Mouse (Mus musculus) lung, embryonic 15.5 days (tissue): ENCODE measurements at regions not wholly inside any gene's neighbourhood (a gene's known extent, or its start where the extent isn't known, plus 50 kb on each side); places are given as distances from the start of the nearest gene placed in this dataset.

Source experiments
- ATAC-seq: fragments of 200-750 bp; cut with Nextera tagmentation; 2 replicates; pipeline ENCODE4 v1.8.0; 2017; ENCODE audit warnings: moderate number of reproducible peaks, borderline replicate concordance; ENCODE audit not compliant: low FRiP score, low TSS enrichment; ENCODE audit errors: extremely low read depth
- H3K27ac ChIP-seq: fragments of 300-500 bp; sonication (generic); 2 replicates; pipeline ENCODE4 v1.5.1; 2015; ENCODE audit warnings: moderate library complexity, mild to moderate bottlenecking, inconsistent platforms
- H3K27me3 ChIP-seq: fragments of 300-500 bp; sonication (generic); 2 replicates; pipeline ENCODE4 v1.6.1; 2015; ENCODE audit warnings: inconsistent platforms
- H3K36me3 ChIP-seq: fragments of 300-500 bp; sonication (generic); 2 replicates; pipeline ENCODE4 v1.6.1; 2015; ENCODE audit warnings: inconsistent platforms
- H3K4me1 ChIP-seq: fragments of 300-500 bp; sonication (generic); 2 replicates; pipeline ENCODE4 v1.6.1; 2015; ENCODE audit warnings: inconsistent platforms
- H3K4me2 ChIP-seq: fragments of 300-500 bp; sonication (generic); 2 replicates; pipeline ENCODE4 v1.6.1; 2015; ENCODE audit warnings: inconsistent platforms, mild to moderate bottlenecking, moderate library complexity
- H3K4me3 ChIP-seq: fragments of 300-500 bp; sonication (generic); 2 replicates; pipeline ENCODE4 v1.5.1; 2015; ENCODE audit warnings: mild to moderate bottlenecking, inconsistent platforms
- H3K9ac ChIP-seq: fragments of 300-500 bp; sonication (generic); 2 replicates; pipeline ENCODE4 v1.6.1; 2015; ENCODE audit warnings: inconsistent platforms
- H3K9me3 ChIP-seq: fragments of 300-500 bp; sonication (generic); 2 replicates; pipeline ENCODE4 v1.6.1; 2016; ENCODE audit warnings: inconsistent platforms
- WGBS: fragments of 180-500 bp; shearing (Covaris S2); methylation state at CpG from one replicate; pipeline ENCODE4 v1.1.7; 2015; 5-methylcytosine and 5-hydroxymethylcytosine counted together

GRCm38 (mm10) chr10:96726801-96727780 lies 110.3 kb downstream of the Btg1 start:
- Histone ChIP-seq H3K36me3 (no peaks in the 10 kb centered on the region), H3K27me3 (no peaks in the 10 kb centered on the region), H3K4me2 (no peak overlapping the region), H3K9me3 (no peaks in the 10 kb centered on the region), H3K4me1 (peaks cover 33% of the 10 kb centered on the region), H3K9ac (no peak overlapping the region), H3K4me3 (no peak overlapping the region), H3K27ac (no peak overlapping the region)
- ATAC-seq: no peak
- WGBS: 64% methylated on average over 12 of the region's 12 CpGs

GRCm38 (mm10) chr10:96733581-96733980 lies 116.8 kb downstream of the Btg1 start:
- Histone ChIP-seq H3K9ac (no peak overlapping the region), H3K27ac (no peak overlapping the region), H3K4me1 (peaks cover 16% of the 10 kb centered on the region; the same call in 1 of the 2 replicates), H3K4me3 (no peak overlapping the region), H3K36me3 (no peaks in the 10 kb centered on the region), H3K27me3 (no peaks in the 10 kb centered on the region), H3K4me2 (no peak overlapping the region), H3K9me3 (no peaks in the 10 kb centered on the region)
- no peak for ATAC-seq
- 42% methylated on average over 5 of the region's 5 CpGs for WGBS

- H3K9me3 ChIP-seq: no peaks in the 10 kb centered on the region
- H3K36me3 ChIP-seq: no peaks in the 10 kb centered on the region
- H3K9ac ChIP-seq: no peak overlapping the region
- H3K27ac ChIP-seq: no peak overlapping the region
- H3K4me1 ChIP-seq: peaks cover 16% of the 10 kb centered on the region; the same call in 1 of the 2 replicates
- no peak for ATAC-seq
- no peak overlapping the region for H3K4me2 ChIP-seq
- no peaks in the 10 kb centered on the region for H3K27me3 ChIP-seq
- no peak overlapping the region for H3K4me3 ChIP-seq
- WGBS: 71% methylated on average over 11 of the region's 11 CpGs
Measured at GRCm38 (mm10) chr10:96735146-96735545, 118.3 kb downstream of the Btg1 start.

- Histone ChIP-seq H3K9ac (no peak overlapping the region), H3K27ac (peak overlapping the region; percentile 38; the same call in 1 of the 2 replicates), H3K9me3 (no peaks in the 10 kb centered on the region), H3K27me3 (no peaks in the 10 kb centered on the region), H3K36me3 (no peaks in the 10 kb centered on the region), H3K4me3 (no peak overlapping the region), H3K4me2 (no peak overlapping the region), H3K4me1 (peaks cover 16% of the 10 kb centered on the region; the same call in 1 of the 2 replicates)
- ATAC-seq: peak; percentile 59; the same call in 1 of the 2 replicates
- 10% methylated on average over 4 of the region's 4 CpGs for WGBS
Measured at GRCm38 (mm10) chr10:96735885-96736628, 119.3 kb downstream of the Btg1 start.

- H3K36me3 ChIP-seq: no peaks in the 10 kb centered on the region
- peaks cover 16% of the 10 kb centered on the region; the same call in 1 of the 2 replicates for H3K4me1 ChIP-seq
- H3K4me2 ChIP-seq: no peak overlapping the region
- whole genome bisulfite sequencing: 72% methylated on average over 6 of the region's 6 CpGs
- H3K27ac ChIP-seq: no peak overlapping the region
- ATAC-seq: no peak
- H3K4me3 ChIP-seq: no peak overlapping the region
- H3K27me3 ChIP-seq: no peaks in the 10 kb centered on the region
- no peak overlapping the region for H3K9ac ChIP-seq
- no peaks in the 10 kb centered on the region for H3K9me3 ChIP-seq
Measured at GRCm38 (mm10) chr10:96737972-96738371, 121.2 kb downstream of the Btg1 start.

GRCm38 (mm10) chr10:96738606-96739005 lies 121.8 kb downstream of the Btg1 start:
- Histone ChIP-seq H3K4me2 (no peak overlapping the region), H3K9me3 (no peaks in the 10 kb centered on the region), H3K27me3 (no peaks in the 10 kb centered on the region), H3K9ac (no peak overlapping the region), H3K27ac (no peak overlapping the region), H3K4me3 (no peak overlapping the region), H3K4me1 (peaks cover 13% of the 10 kb centered on the region; the same call in 1 of the 2 replicates), H3K36me3 (no peaks in the 10 kb centered on the region)
- WGBS: 91% methylated on average over 5 of the region's 5 CpGs
- no peak for ATAC-seq

- no peaks in the 10 kb centered on the region for H3K9me3 ChIP-seq
- no peak overlapping the region for H3K4me3 ChIP-seq
- H3K9ac ChIP-seq: no peak overlapping the region
- H3K27me3 ChIP-seq: no peaks in the 10 kb centered on the region
- H3K4me1 ChIP-seq: peaks cover 16% of the 10 kb centered on the region
- ATAC-seq: peak; percentile 77
- no peaks in the 10 kb centered on the region for H3K36me3 ChIP-seq
- H3K27ac ChIP-seq: peak overlapping the region; percentile 73
- peak overlapping the region; percentile 27 for H3K4me2 ChIP-seq
- 18% methylated on average over 11 of the region's 11 CpGs for WGBS
Measured at GRCm38 (mm10) chr10:96744167-96744777, 127.5 kb downstream of the Btg1 start.

GRCm38 (mm10) chr10:96747015-96747663 lies 130.3 kb downstream of the Btg1 start:
- Histone ChIP-seq H3K36me3 (no peaks in the 10 kb centered on the region), H3K4me3 (no peak overlapping the region), H3K27ac (no peak overlapping the region), H3K27me3 (no peaks in the 10 kb centered on the region), H3K4me2 (no peak overlapping the region), H3K9me3 (no peaks in the 10 kb centered on the region), H3K9ac (no peak overlapping the region), H3K4me1 (peaks cover 31% of the 10 kb centered on the region)
- WGBS: 85% methylated on average over 9 of the region's 9 CpGs
- no peak for ATAC-seq

GRCm38 (mm10) chr10:96750861-96751260 lies 134.1 kb downstream of the Btg1 start:
- H3K4me1 ChIP-seq: peaks cover 31% of the 10 kb centered on the region
- 26% methylated on average over 5 of the region's 5 CpGs for WGBS

GRCm38 (mm10) chr10:96751580-96752264 lies 134.9 kb downstream of the Btg1 start:
- 10% methylated on average over 12 of the region's 12 CpGs for WGBS
- H3K27me3 ChIP-seq: no peaks in the 10 kb centered on the region
- peak; percentile 96 for ATAC-seq

More at GRCm38 (mm10) chr10:96750861-96751260, 134.1 kb downstream of the Btg1 start:
- ATAC-seq: no peak
- peak overlapping the region; percentile 49; the same call in 1 of the 2 replicates for H3K4me2 ChIP-seq
- H3K9ac ChIP-seq: no peak overlapping the region
- no peaks in the 10 kb centered on the region for H3K9me3 ChIP-seq
- H3K4me3 ChIP-seq: no peak overlapping the region
- H3K27ac ChIP-seq: peak overlapping the region; percentile 83
- no peaks in the 10 kb centered on the region for H3K36me3 ChIP-seq
- H3K27me3 ChIP-seq: no peaks in the 10 kb centered on the region

GRCm38 (mm10) chr10:96752531-96752930 lies 135.7 kb downstream of the Btg1 start:
- no peaks in the 10 kb centered on the region for H3K9me3 ChIP-seq
- ATAC-seq: no peak
- H3K9ac ChIP-seq: no peak overlapping the region
- peaks cover 39% of the 10 kb centered on the region for H3K4me1 ChIP-seq
- no peak overlapping the region for H3K4me3 ChIP-seq
- H3K4me2 ChIP-seq: no peak overlapping the region
- WGBS: 89% methylated on average over 5 of the region's 5 CpGs
- H3K27ac ChIP-seq: peak overlapping the region; percentile 83
- no peaks in the 10 kb centered on the region for H3K36me3 ChIP-seq
- no peaks in the 10 kb centered on the region for H3K27me3 ChIP-seq

More at GRCm38 (mm10) chr10:96751580-96752264, 134.9 kb downstream of the Btg1 start:
- Histone ChIP-seq H3K4me1 (peaks cover 37% of the 10 kb centered on the region), H3K9ac (no peak overlapping the region), H3K4me3 (peak overlapping the region; percentile 27), H3K9me3 (no peaks in the 10 kb centered on the region), H3K36me3 (no peaks in the 10 kb centered on the region), H3K27ac (peak overlapping the region; percentile 83), H3K4me2 (peak overlapping the region; percentile 49)
